Mouse (Mus musculus) adrenal gland, adult 2 months (tissue): Measurements from ENCODE around the gene Gpr156. TPM values are rescaled to one million over a fixed set of nuclear protein-coding genes. Genes with fewer than 3 reads are reported as not detected.

Experiments
- DNase-seq: peaks from one replicate; pipeline ENCODE4 v3.0.0; 2021
- polyA plus RNA-seq: library from polyadenylated mRNA; depleted of rRNA; stranded (reverse); fragments of >200 nt; gene quantifications from 2 replicates; pipeline ENCODE4 v1.2.3, GENCODE M21; 2012
- total RNA-seq, 2 experiments: library from RNA; stranded (reverse); gene quantifications; 2 replicates each; pipeline ENCODE4 v1.2.3; 2021

Gpr156 gene
- total and polyA plus RNA-seq, 3 experiments: 0.04 to 0.07 TPM; not detected in 1

DNA sequence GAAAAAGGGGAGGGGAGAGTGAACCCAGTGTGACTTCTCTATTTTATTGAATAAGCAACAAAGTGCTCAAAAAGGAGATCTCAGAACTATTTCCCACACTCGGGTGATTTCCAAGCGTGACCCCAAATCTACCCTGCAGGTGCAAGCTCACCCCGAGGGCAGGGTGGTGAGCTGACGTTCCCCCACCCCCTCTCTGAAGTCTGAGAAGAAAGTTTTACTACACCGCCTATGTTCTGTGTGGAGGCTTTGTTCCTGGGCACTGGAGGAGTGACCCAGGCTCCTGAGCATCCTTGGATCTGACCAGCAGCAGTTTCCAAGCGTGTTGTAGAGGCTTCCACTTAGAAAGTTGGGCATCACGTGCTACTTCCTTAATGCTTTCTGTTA is 514 bp downstream of the Gpr156 start:
- DNase-seq: no peak

- DNase-seq: no peak
Measured at GRCm38 (mm10) chr16:37919000-37919399, 2.7 kb downstream of the Gpr156 start.

DNA sequence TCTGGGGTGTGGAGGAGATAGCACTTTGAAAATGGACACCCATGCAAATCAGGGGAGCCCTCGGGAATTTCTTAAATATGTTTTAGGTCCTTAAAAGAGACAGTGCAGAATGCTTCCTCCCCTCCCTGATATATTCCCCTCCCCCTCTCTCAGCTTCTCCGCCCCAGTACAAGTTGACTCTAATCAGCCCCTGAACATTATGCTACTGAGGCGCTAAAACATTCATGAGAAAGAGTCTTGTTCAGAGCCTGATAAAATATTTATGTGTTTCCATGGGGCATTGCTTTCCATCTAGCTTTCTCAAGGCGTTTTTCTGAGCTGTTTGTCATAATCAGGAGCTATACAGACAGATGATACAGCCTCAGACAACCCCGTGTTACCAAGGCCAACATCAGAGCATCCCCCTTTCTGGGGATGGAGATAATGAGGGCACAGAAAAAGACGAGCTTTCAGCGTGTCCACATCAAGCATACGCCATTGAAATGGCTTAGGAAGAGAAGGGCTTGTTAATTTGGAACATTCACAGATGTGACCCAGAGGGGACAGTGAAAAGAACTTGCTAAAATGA is 4.6 kb downstream of the Gpr156 start:
- DNase-seq: no peak

DNA sequence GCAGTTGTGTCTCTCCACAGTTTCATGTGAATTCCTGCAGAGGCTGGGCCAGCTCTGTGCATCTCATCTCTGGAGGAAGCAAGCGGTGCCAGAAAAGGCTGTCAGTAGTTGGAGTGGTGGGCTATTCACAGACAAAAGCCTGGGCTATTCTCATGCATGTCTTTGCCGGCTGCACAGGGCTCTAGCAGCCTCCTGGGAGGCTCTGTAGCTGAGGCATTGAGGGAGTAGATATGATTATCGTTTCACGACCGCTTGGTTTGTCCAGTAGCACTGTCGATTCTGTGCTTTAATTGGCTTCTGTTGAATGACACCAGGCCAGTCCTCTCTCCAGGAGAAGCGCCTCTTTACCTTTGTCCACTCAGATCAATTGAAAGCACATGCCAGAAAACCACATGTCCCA is 9.8 kb downstream of the Gpr156 start:
- no peak for DNase-seq

DNA sequence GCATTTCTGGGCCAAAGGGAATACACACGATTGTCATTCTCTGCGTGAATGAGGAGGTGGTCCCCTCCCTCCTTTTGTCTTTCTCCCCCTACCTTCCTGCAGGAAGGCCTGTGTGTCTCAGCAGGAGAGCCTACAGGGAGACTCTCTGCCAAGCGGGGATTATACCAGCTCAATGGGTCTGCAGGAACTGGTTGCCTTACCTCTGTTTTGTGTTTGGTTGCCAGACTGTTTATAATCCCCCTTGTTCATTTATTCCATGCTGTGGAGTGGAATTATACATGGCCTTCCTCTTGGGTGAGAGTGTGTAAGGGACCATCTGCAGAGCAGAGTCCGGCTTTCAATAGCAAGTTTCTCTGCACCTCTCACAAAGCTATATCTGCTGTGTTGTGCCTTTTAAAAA is 10.8 kb downstream of the Gpr156 start:
- DNase-seq: no peak

DNA sequence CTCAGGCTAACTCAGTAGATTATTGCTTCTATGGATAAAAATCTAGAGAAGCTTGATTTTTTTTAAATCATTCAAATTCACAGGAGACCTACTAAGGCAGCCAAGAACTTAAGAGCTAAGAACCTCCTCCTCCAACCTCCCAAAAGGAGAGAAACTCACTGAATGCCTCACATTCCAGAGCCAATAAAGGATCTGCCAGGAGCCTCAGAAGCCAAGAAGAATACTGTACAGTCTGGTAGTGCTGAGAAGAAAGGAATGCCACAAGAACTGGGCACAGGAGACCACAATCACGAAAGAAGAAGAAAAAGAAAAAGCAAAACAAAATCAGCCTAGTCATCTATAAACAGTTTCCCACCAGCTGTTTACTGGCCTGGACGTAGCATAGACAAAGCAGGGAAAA is 12.7 kb downstream of the Gpr156 start:
- DNase-seq: no peak

DNA sequence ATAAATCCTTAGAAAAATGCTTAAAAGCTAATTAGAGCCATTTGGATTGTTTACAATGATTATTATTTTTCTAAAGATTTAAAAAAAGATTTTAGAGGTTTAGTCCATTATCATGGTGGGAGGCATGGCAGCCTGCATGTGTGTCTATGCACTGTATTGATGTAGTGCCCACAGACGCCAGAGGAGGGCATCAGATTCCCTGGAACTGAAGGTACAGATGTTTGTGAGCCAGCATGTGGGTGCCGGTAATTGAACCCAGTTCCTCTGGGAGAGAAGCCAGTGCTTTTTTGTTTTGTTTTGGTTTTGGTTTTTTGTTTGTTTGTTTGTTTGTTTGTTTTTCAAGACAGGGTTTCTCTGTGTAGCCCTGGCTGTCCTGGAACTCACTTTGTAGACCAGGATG is 13.3 kb downstream of the Gpr156 start:
- no peak for DNase-seq

- no peak for DNase-seq
Measured at GRCm38 (mm10) chr16:37934932-37935331, 18.6 kb downstream of the Gpr156 start.

- no peak for DNase-seq
Measured at GRCm38 (mm10) chr16:37937276-37937675, 21.0 kb downstream of the Gpr156 start.

GRCm38 (mm10) chr16:37938125-37939081 is 22.1 kb downstream of the Gpr156 start:
- DNase-seq: peak; percentile 30

GRCm38 (mm10) chr16:37939082-37939863 is 23.0 kb downstream of the Gpr156 start:
- no peak for DNase-seq

DNA sequence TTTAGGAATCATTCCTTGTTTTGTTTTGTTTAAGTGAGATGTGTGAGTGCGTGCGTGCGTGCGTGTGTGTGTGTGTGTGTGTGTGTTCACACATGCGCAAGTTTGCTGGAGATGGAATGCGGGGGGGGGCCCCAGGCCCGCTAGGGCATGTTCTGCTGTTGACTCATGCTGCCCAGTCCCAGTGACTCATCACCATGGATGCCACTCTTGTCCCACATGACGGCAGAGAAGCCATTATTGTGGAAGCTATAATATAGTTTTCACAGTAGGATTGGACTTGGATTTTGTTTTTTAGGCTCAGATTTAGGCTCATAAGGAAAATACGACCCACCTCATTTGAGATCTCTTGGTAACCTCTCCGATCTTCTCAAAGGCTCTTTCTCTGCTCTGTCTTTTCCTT is 24.0 kb downstream of the Gpr156 start:
- peak; percentile 48 for DNase-seq

GRCm38 (mm10) chr16:37943701-37944100 is 27.4 kb downstream of the Gpr156 start:
- no peak for DNase-seq

DNA sequence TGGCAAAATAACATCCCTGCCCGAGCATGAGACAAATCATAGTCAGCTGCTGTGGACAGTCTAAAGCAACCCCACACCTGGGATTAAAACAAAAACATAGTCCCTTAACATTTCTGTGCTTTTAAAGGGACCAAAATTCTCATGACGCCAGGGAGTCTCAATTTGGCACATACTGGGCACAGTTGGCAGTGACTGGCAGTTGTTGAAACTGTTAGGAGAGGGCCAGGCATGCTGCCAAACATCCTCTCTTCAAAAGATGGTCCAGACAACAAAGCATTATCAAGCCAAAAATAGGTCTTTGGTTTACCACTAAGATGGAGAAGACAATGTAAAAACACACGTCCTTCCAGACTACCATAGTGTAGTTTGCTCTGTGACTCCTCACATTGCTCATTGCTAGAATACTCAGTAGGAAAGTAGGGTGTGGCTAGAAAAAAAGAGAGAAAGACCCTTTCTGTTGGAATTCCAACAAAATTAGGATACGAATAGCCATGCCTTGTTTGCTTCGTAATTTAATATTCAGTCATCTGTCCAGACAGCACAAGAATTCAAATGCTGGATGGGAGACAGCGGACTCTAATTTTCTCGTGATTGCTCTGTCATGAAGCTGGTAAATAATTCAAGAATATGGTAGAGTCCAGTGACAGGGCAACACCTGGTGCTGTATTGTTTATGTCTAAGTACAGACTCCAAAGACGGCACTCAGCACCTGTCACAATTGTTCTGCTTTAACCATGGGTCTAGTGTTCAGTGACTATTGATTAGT is 28.9 kb downstream of the Gpr156 start:
- peak; percentile 18 for DNase-seq

- DNase-seq: peak; percentile 69
Measured at GRCm38 (mm10) chr16:37947160-37947559, 30.9 kb downstream of the Gpr156 start.

GRCm38 (mm10) chr16:37948365-37948764 is 32.1 kb downstream of the Gpr156 start:
- no peak for DNase-seq

- no peak for DNase-seq
Measured at GRCm38 (mm10) chr16:37951171-37951570, 34.9 kb downstream of the Gpr156 start.

- DNase-seq: no peak
Measured at GRCm38 (mm10) chr16:37953186-37953585, 36.9 kb downstream of the Gpr156 start.

DNA sequence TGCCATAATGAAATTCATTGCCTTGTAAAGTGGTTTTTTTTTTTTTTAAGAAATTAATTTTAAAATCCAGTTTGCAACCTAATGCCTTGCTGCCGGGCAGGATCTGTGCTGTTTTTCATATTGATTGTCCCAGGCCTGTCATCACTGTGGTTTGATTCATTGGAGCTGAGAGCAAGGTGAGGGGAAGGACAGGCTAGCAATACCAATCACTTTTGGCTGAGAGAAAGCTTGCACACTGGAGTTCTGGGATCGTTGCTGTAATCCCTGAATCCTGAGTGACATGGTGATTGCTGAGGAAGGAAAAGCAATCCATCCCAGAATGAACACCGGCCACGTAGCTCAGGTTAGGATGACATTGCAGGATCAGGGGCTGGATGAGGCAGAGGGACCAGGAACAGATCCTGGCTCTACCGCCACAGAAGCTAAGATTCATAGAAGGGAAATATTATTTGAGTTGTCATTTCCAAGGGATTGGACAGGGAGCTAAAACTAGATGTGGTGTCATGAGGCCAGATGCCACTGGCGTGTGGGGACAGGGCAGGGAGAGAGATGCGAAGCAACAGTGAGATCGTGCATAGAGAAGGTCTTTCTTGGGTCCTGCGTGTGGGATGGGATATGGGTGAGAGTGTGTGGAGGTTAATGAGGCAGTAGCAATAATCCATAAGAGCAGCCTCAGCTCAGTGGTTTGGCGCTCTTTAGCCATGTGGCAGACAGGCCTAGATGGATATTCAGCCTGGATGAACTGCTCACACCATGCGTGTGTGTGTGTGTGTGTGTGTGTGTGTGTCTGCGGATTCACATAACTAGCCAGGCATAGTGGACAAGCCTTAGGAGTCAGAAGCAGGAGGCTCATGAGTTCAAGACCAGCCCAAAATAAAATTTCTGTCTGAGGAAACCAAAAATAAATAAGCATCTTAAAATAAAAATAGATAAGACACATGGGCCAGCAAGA is 38.0 kb downstream of the Gpr156 start:
- DNase-seq: no peak

DNA sequence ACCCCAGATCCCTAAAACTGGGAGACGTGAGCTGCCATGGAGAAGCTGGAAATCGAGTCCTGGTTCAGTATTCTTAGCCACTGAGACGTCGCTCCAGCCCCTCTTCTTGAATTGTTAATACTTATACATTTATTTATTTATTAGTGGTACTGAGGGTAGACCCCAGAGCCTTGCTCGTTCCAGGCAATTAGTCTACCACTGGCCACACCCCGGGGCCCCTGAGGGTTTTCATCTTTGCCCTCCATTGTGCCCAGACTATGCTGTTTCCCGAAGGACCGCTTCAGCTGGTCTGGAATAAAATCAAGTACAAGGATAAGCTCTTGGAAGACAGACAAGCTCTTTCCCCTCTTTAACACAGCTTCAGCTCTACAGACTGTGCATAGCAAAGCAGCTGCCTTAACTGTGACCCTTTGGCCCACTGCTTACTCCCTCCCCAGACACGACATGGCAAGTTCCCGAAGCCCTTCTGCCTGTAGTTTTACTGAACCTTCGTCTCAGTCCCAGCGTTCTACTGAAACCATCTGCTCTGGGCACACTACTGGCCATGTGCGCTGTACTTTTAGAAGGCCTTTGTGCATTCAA is 39.1 kb downstream of the Gpr156 start:
- no peak for DNase-seq
